Mouse (Mus musculus) testis, postnatal 14 days (tissue): ENCODE measurements around the gene Gtf2f1.
A peak's percentile ranks its signal among the peaks of the same experiment; 100 is the strongest.

Source experiments
- DNase-seq: peaks from one replicate; pipeline ENCODE4 v3.0.0; 2021; ENCODE audit warnings: low spot score

Gtf2f1 gene

GRCm38 (mm10) chr17:57003994-57004393, 7.1 kb downstream of the Gtf2f1 start:
- DNase-seq: no peak

- DNase-seq: no peak
These were observed 9.9 kb downstream of the Gtf2f1 start for GRCm38 (mm10) chr17:57001228-57001627.

DNA sequence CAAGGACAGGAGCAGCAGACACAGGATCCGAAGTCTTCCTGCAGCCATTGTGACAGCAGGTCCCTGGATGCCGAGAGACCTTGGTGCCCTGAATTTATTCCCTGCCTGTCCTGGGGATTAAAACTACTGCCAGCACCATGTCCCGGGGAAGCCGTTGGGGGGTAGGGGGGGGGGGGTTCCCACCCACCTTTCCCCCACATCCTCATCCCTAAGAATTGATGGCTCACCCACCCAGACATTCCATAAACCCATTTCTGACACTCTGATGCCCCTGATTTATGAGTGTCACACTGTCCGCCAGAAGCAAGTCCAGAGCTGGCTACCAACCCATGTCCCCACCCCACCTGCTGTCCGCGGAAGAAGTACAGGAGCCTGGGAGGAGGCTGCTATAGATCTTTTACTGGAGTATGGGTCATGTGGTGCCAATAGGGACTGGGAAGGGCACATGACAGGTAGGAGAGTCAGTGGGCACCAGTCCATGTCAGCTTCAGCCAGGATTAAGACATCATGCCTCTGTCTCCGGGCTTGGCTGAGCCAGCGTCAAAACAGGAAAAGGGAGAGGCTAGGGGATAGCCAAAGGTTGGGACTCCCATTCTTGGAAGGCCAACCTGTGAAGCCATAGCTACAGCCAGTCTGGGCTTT, 11.0 kb downstream of the Gtf2f1 start, which contains the start of gene Pspn:
Gene Pspn, minus strand, starts transcription at position 51 of the 642 bp plus-strand sequence.
- DNase-seq: no peak

DNA sequence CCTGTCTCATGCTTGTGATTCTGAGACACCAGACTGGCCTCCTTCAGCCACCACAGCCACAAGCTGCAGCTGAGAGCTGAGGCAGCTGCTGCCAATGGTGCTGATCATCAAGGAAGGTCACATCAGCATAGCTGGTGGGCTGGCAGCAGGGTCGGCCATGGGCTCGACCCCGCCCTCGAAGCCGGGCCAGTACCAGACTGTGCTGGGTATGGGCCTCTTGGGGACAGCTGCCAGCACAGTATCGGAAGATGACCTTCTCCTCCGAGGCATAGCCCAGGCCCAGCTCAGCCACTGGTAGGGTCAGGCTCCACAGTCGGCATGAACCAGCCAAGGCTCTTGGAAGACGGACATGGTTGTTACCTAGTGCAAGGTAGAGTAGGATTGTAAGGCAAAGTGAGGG, 11.7 kb downstream of the Gtf2f1 start:
- no peak for DNase-seq

DNA sequence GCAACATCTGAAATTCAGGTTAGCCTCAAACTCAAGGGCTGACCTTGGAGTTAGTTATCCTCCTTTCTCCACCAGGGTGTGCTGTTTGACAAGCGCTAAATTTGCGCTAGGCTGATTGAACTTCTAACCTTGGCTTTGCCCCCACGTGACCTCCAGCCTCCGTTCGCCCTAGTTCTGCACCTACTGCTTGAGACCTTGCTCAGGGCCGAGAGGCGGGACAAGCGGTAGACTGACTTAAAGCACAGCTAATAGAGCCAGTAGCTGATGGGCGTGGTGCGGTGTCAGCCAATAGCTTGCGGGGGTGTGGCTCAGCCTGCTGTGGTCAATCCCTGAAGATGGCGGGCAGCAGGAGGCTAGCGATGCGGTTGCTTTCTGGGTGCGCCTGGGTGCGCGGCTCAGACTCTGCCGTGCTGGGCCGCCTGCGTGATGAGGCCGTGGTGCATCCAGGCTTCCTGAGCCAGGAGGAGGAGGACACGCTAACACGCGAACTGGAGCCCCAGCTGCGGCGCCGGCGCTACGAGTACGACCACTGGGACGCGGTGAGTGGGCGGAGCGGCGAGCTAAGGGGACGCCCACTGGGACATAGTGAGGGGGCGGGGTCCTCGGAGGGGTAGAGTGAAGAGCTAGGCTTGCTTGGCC, 13.9 kb downstream of the Gtf2f1 start, which contains the start of gene Alkbh7:
Gene Alkbh7, plus strand, starts transcription at position 311 of the 639 bp plus-strand sequence.
- peak; percentile 96 for DNase-seq

- no peak for DNase-seq
These were observed 14.6 kb downstream of the Gtf2f1 start for GRCm38 (mm10) chr17:56996506-56996905.

DNA sequence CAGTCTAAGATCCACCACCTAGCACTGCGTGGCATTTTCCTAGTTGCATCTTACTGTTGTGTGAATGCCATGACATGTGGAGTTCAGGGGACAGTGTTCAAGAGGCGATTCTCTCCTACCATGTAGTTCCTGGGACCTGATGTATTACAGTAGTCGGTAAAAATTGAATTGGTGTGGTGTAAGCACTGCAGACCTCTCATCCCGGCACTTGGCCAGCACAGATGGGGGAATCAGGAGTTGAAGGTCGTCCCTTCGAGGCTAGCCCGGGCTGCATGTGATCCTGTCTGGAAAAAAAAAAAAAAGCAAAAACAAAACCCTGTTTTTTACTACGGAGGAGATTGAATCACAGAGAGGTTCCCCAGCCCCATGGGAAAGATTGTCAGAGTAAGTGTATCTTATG, 16.0 kb downstream of the Gtf2f1 start:
- DNase-seq: no peak

DNA sequence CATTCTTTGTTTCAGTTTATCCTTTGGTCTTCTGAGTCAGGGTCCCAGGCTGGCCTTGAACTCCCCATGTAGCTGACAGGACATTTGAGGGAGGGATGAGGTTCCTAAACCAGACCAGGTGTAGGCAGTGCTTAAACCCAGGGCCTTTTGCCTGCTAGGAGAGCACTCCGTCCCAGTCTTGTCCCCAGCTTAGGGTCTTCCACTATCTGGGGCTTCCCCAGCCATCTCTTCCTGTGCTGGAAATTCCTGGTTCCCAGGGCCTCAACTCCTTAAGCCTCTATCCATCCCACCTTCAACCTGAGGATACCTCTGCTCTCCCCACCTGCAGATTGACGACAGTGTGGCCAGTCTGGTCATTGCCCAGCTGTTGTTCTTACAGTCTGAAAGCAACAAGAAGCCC, 20.1 kb downstream of the Gtf2f1 start:
- no peak for DNase-seq

DNA sequence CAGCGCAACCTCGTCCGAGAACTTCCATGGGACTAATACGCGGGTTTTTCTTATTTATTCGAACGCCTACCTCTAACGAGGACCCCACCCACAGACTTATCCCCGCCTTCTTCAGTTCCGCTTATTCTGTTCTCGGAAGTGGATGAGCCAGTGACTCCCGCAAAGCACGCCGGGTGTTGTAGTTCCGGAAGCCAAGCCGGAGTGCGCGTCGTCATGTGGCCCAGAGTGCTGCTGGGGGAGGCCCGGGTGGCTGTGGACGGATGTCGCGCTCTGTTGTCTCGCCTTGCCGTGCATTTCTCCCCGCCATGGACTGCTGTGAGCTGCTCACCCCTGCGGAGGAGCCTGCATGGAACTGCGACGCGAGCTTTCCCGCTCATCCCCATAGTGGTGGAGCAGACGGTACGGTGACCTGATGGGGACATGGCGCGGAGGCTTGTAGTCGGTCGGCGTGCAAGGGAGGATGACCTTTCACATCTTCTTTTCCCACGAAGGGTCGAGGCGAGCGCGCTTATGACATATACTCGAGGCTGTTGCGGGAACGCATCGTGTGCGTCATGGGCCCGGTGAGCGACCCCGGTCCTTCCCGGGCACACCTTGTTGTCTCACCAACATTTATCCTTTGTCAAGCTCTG, 20.9 kb downstream of the Gtf2f1 start, which contains the start of gene Clpp:
Gene Clpp, plus strand, starts transcription at position 191 of the 632 bp plus-strand sequence.
- DNase-seq: peak; percentile 93

GRCm38 (mm10) chr17:56989467-56990114, 21.5 kb downstream of the Gtf2f1 start:
- DNase-seq: peak; percentile 85

GRCm38 (mm10) chr17:56988921-56989430, 22.1 kb downstream of the Gtf2f1 start:
- DNase-seq: no peak

- no peak for DNase-seq
These were observed 22.6 kb downstream of the Gtf2f1 start for GRCm38 (mm10) chr17:56988441-56988840.

DNA sequence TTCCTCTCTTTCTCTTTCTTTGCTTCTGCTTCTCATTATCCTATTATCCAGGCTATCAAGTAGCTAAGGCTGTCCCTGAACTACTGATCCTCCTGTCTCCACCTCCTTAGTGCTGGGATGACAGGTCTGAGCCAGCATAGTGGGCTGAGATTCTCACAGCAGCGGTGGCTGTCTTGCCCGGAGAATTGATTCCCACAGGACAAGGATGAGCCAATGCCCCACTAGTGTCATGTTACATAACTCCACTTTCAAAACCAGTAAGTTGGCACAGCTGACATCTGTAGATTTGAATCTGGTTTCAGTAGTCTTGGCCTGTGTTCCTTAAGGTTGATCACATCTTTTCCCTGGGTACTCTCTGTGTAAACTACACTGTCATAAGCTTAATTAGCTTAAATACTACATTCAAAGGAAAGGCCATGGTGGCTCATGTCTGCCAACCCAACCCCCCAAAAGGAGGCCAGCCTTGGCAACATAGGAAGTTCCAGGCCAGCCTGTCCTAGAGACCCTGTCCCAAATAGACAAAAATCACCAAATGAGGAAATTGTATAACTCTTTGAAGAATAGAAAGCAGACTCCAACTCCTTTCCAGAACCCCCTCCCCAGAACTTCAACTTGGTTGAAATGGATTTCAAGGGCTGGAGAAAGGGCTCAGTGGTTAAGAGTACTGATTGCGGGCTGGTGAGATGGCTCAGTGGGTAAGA, 24.8 kb downstream of the Gtf2f1 start:
- no peak for DNase-seq

DNA sequence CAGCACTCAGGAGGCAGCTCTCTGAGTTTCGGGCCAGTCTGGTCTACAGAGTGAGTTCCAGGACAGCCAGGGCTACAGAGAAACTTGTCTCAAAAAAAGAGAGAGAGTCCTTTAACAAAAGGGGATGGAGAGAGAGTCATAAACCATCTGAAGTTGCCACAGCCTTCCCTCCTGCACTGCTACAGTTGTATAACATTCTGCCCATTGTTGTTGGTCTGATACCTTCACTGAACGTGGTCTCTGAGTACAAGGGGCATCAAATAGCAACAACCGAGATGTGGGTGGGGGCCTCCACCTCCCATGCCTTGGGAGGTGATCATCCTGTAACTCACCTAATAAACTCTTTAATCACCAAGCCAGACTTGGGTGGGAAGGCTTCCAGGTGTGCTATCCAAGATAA, 25.4 kb downstream of the Gtf2f1 start:
- DNase-seq: no peak

GRCm38 (mm10) chr17:56984886-56985285, 26.2 kb downstream of the Gtf2f1 start:
- DNase-seq: no peak

- no peak for DNase-seq
These were observed 29.1 kb downstream of the Gtf2f1 start, which contains the start of gene Acer1 for GRCm38 (mm10) chr17:56982013-56982412. Gene Acer1 (minus strand): TSS chr17:56982126.

GRCm38 (mm10) chr17:56981049-56981448, 30.0 kb downstream of the Gtf2f1 start:
- no peak for DNase-seq

DNA sequence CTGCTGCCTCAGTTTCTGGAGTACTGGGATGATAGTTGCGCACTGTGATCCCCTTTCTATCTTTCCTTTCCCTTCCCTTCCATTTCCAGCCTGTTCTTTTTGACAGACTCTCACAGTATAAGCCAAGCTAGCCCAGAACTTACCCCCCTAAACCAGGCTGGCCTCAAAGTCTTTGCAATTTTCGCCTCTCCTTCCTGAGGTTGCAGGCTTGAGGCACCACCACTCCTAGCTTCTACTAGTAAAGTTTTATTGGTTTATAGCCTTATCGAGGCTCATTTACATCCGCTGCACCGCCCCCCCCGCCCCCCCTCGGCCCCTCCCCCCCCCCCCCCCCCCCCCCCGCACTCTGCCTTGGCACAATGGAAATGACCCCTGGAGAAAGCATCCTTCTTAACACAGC, 31.6 kb downstream of the Gtf2f1 start:
- no peak for DNase-seq

- no peak for DNase-seq
These were observed 34.3 kb downstream of the Gtf2f1 start for GRCm38 (mm10) chr17:56976531-56977390.

DNA sequence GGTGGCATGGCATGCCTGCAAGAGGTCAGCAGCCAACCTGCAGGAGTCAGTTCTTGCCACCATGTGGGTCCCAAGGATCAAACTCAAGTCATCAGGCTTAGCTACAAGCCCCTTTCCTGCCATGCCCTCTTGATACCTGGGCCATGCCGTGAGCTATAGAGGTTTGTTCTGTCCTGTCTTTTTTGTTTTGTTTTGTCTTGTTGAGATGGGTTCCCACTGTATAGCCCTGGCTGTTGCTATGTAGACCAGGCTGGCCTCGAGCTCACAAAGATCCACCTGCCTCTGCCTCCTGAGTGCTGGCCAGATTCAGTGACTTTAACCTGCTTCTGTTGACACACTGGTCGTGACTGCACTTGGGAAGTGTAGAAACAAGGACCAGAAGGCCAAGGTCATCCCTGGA, 35.7 kb downstream of the Gtf2f1 start:
- no peak for DNase-seq
